Mouse (Mus musculus) thymus, postnatal 10 days (tissue): ENCODE results near the gene Zfand2a.

ENCODE experiments used
- DNase-seq, 2 experiments: peaks; one replicate each; pipeline ENCODE4 v3.0.0; 2021; ENCODE audit warnings: low spot score in 2 of 2

Gene Zfand2a

DNA sequence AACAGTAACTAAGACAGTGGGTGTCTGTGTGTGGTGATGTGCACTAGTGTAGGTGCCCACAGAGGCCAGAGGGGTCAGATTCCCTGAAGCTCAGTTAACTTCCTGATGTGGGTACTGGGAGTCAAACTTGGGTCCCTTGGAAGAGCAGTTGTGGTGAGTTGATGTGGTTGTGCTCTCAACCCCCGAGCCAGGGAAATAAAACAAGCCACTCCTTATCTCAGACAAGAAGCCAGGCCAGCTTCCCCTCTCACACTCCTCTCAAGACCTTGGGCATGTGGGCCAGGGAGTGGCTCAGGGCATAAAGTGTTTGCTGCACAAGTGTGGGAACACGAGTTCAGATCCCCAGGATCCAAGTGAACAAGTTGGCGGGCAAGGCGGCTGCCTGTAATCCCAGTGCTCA, 17.5 kb downstream of the Zfand2a start:
- DNase-seq: no peak

DNA sequence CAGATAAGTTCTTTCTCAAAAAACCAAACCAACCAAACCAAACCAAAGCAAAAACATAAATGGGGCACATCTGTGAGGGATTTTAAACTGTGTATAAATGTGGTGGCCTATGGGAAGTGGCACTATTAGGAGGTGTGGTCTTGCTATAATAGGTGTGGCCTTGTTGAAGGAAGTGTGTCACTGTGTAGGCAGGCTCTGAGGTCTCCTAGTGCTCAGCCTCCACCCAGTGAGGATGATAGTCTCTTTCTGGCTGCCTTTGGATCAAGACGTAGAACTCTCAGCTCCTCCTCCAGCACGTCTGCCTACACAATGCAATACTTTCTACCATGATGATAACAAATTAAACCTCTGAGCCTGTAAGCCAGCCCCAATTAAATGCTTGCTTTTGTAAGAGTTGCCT, 18.0 kb downstream of the Zfand2a start:
- no peak for DNase-seq

DNA sequence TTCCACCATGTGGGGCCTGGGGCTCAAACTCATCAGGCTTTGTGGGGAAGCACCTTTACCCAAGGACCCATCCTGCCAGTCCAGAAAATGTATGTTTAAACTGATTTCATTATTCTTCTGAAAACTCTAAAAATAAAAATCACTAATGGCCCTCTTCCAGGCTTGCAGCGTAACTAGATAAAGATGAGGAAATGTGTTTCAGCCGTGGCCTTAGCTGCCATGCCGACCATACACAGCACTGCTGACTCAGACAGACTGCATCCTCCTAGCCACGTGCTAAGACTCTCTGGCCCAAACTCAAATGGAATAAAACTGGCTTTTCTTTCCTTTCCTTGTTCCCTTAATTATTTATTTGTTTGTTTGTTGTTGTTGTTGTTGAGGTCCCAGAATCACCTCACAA, 19.5 kb downstream of the Zfand2a start:
- DNase-seq: no peak

DNA sequence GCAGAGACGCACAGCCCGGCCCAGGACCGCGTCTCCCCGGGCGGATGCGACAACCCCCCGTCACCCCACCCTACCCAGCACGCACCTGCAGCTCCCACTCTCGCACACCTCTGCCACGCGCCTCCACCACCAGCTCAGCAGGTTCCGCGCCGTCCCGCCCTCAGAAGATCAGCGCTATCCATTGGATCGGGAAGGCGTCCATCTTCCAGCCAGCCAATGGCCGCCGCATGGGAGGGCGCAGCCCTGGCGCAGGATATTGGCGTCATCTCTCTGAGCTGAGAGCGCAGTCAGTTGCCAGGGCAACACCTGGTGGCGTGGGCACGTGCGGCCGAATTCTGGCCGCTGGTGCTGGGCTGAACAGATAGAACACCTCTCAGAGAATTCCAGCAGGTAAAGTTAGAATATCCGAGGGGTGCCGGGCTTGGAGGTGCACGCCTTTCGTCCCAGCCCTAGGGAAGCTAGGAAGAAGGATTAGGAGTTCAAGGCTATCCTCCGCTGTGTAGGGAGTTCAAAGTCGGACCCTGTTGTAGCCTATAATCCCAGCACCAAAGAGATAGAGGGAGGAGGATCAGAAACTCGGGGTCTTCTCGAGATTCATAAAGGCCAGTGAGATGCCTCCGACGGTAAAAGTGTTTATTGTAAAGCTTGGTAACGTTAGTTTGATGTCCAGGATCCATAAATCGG, 23.8 kb downstream of the Zfand2a start, which contains the start of gene 3110082I17Rik:
TSS of gene 3110082I17Rik (minus strand) at position 144 of the 684 bp plus-strand sequence.
- peak; percentile 96 to 97 for DNase-seq

DNA sequence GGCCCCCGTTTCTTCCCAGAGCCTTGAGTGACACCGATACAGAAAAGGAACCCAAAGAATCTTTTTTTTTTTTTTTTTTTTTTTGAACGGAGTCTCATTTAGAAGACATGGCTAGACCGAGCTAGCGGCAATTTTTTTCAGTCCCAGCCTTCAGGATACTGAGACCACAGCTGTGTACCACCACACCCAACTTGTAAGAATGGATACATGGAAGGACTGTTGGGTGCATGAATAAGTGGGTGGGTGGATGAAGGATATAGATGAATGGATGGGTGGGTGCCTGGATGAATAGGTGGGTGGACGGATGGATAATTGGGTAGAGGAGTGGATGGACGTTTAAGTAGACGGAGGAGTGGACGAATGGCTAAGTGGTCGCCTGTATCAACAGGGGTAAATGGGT, 24.4 kb downstream of the Zfand2a start:
- DNase-seq: no peak

DNA sequence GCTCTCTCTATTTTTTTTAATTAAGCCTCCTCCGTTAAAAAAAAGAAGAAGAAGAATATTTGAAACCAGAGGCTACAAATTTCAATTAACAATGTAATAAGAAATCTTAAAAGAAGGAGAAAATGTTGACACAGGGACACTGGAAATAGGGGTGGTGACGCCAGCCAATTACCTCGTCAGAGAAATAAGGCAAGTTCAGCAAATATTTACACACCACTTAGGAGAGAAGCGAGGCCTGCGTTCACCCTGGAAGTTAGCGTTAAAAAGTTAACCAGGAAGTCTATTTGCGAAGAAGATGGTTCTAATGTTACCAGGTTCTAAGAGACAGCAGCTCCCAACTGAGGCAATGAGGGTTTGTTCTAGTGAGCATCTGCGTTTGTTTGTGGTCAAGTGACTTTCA, 27.1 kb downstream of the Zfand2a start:
- DNase-seq: no peak

DNA sequence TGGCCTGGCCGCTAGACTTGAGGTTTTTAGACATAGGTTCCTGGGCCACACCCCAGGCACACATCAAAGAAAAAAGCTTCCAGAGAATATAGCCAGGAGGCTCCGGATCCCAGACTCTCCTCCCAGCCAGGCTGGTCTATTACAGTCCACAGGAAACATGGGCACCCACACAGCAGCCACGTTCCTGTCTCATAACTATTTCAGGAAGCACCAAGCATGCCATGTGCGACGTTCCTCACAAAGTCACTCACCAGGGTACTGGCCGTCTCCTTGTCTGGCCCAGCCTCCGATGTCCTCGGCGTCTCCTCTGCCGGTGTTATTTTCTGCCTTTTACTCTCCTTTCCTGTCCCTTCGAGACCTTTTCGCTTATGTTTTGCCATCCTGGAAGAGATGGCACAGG, 29.2 kb downstream of the Zfand2a start:
- no peak for DNase-seq

DNA sequence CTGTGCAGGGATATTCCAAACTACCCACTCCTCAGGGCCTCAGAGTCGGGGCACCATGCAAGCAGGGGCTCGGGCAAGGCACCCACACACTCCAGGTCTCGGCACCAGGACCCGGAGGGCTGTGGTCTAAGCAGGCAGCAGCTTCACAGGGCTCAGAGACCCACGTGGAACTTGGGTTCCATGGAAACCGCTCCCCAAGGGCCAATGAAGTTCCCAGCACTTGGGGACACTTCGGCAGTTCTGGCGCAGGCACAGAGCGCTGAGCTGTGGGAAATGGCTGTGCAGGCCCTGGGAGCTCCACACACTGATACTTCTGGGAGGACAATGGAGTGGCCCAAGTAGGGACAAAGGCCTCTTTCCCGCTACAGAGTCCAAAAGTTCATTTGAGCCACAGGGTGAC, 31.3 kb downstream of the Zfand2a start:
- DNase-seq: no peak

DNA sequence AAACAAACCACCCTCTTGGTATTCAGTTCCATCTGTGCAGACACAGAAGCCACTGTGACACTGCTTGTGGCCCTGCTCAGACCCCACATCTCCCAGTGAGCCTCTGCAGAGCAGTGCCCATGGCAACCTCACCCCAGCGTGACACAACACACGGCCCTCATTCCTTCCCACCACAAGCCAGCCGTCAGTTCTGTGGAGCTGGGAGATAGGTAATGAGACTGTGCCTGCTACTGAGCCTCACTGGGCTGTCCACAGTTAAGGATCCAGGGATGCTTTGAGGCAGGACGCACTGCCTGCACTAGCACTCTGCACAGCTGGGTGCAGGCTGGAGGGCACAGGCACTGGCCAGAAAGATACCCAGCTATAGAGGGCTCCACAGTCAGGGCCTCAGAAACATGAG, 34.4 kb downstream of the Zfand2a start:
- no peak for DNase-seq

DNA sequence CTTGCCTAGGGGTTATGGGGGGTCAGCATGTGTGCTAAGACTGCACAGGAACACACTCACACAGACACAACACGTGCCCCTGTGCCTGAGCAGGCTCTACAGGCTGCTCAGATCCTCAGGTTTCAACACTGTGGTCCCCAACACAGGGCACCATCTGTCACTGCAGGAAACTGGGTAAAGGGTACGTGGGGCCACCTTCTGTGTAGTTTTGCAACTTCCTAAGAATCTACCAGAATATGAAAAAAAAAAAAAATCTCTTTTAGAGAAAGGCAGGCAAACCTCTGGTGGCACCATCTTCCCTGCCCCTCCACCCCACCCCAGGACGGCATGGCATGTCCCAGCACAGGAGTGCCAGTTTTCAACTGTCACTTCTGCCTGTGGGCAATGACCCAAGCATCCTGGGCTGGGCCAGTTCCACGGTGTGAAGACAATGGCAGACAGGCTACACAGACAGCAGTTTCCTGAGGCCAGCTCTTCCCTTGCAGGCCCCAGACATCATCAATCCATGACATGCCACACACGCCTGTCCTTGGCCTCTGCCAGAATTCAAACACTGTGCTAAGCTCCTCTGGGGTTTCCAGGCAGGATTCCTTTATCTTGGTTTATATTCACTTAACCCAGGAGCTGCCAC, 35.1 kb downstream of the Zfand2a start:
- DNase-seq: peak; percentile 55 to 62

DNA sequence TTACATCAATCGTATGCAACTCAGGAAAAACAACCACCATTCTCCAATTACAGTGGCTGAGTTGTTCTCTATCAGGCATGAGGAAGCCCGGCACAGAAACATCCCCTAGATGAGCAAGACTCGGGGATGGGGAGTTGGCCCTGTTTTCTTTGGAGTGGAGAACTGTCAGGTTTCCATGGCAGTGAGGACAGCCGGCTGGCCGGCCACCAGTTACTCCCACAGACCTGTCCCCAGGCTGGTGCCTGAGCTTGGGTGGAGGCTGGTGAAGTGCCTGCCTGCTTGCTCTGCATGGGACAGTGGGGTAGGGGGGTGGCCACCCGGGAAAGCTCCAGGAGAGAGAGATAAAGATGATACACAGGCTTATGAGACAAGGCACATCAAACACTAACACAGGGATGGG, 36.3 kb downstream of the Zfand2a start:
- no peak for DNase-seq

DNA sequence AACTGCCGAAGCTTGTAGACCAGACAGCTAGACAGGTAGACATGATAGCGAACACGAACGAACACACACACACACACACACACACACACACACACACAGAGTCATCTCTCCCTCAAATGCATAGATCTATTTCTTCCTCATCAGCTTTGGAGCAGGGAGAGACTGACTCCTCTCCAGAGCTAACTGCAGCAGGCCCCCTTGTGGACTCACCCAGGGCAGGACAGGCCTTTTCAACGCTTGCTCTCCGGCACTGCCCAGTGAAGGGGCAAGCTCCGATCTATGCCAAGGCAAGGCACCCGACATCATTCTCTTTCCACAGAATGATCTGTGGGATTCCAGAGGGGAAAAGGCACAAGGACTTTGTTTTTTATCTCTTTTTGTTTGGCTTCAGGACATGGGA, 39.1 kb downstream of the Zfand2a start:
- no peak for DNase-seq

DNA sequence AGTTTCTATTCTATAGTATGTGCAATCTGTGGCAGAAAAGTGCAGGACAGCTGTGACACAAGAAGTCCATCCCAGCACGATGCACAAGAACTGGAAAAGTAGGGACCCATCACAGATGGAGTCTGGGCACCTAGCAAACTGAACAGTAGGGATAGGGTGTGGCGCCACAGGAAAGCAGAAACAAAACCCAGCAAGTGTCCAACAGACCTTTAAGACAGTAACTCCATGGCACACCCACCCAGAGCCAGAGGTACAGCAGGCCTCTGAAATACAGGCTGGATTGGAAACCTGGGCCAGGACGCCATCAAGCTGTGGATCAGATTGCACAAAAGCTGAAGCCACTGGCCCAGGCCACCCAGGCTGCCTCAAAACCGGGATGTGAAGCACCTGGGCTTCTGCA, 41.4 kb downstream of the Zfand2a start:
- DNase-seq: no peak

DNA sequence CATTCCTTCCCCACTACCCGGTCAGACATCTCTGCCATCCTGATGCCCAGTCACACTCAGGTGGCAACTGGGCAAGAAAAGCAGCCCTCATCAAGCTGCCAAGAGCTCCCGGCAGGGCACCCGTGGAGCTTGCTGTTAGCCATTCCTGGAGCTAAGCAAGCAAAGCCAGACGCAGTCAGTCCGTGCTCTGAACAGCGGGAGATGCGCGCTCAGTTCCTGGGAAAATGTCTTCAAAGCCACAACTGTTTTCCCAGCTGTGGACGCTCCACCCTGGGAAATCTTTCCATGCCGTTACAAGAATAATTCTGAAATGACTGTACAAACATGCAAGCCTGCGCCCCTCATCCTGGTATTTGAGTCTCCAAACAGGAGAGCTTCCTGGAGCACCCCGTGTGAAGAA, 41.9 kb downstream of the Zfand2a start:
- DNase-seq: no peak

DNA sequence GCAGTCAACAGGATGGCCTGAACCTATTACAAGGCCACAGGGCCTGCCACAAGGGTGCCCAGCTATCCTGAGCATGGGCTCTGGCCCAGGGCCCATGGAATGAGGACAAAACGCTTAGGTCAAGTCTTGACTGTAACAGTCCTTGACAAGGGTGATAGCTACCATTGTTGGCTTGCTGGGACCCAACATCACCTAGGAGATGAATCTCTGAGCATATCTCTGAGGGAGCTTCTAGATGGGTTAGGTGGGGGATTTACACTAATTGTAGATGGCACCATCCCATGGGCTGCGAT, 42.7 kb downstream of the Zfand2a start:
- DNase-seq: no peak

DNA sequence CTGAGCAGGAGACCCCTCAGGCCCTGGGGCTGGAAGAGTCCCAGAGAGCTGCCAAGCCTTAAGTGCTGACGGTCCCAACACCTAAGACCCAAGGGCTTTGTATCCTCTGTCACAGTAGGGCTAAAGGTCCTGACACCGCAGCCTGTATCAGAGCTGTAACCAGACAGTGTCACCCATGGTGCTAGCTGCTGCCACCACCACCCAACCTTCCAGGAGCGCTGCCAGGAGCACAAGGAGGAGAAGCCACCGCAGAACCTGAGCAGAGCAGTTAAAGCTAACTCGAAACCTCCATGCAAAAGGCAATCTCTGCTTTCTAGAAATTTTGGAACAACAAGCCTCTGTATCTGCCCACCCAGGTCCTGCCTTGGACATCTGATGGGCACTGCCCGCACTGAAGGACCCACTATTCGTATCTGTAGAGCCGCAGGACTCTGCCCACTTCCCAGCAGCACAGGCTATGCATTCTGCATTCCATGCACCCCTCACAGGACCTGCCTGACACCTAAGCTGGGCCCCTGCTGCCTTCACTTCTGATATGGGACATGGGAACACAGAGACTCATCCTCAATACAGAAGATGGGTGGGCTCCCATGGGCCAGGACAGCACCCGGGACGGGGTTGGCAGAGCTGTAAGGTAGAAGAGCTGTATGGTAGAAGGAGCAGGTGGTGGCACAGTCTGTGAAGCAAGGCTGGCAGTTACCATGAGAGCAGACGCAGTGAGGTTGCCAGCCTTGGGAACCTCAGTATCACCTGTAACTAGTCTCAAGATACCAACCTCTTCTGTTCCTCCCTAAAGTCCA, 43.2 kb downstream of the Zfand2a start:
- DNase-seq: no peak

DNA sequence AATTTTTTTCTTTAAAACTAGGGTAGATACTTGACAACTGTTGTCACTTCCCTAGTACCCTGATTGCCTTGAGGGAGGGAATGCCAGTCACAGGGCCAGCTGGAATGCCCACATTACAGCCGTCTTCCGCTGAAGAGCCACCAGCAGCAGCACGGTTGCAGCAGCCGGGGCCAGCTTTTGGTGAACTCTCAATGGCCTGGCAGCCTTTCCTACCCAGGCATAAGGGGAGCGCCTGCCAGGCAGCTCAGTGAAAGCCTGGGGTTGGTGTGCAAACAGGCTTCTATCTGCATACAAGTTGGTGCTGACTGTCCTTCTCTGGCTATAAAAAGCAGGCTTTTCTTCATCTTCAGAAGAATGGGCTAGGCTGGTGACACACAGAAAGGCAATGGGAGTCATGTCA, 43.9 kb downstream of the Zfand2a start:
- no peak for DNase-seq

DNA sequence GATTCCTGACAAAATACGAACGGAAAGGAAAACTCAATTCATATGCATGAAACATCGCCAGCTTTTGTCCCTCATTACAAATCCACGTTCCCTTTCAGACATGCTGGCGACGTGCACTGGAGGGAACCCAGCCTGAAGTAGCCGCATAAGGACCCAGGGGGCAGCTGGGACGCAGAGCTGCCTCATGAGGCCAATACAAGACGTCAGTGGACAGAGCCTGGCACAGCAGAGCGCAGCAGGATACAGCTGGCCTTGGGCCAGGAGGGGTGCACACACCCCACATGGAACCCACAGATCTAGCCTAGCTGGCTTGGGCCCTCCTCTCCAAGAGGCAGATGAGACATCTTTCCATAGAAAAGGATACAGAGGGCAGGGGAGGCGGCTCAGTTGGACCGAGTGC, 45.9 kb downstream of the Zfand2a start:
- no peak for DNase-seq

DNA sequence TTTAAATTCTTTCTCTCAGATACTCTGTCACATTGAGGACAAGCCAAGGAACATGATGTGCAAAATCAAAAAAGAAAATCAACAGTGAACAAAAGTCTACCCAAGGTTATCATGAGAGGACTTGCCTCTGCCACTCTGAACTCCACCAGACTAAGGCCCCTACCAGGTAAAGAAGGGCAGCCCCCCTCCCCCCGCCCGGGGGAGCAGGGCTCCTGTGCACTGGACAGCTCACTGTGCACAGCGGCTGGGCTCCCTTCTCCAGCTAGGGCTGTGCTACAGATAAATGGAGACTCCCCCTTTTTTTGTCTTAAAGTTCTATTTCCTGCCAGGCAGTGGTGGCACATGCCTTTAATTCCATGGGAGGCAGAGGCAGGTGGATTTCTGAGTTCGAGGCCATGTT, 46.6 kb downstream of the Zfand2a start:
- DNase-seq: no peak

DNA sequence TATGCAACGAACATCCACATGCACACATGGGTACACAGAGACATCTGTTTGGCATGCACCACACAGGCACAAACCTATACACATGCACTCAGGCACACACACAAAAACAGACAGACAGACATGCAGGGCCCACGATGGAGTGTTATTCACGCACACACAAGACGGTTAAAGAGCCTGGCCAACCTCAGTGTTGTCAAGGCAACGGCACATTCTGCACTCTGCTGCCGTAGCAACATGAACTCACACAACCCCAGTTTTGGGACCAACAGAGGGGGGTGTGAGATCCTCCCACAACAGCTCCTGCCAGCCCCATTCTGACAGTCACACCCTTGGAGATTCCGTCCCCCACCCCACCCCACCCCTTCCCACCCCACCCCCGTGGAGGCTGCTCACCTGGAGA, 49.4 kb downstream of the Zfand2a start:
- no peak for DNase-seq

DNA sequence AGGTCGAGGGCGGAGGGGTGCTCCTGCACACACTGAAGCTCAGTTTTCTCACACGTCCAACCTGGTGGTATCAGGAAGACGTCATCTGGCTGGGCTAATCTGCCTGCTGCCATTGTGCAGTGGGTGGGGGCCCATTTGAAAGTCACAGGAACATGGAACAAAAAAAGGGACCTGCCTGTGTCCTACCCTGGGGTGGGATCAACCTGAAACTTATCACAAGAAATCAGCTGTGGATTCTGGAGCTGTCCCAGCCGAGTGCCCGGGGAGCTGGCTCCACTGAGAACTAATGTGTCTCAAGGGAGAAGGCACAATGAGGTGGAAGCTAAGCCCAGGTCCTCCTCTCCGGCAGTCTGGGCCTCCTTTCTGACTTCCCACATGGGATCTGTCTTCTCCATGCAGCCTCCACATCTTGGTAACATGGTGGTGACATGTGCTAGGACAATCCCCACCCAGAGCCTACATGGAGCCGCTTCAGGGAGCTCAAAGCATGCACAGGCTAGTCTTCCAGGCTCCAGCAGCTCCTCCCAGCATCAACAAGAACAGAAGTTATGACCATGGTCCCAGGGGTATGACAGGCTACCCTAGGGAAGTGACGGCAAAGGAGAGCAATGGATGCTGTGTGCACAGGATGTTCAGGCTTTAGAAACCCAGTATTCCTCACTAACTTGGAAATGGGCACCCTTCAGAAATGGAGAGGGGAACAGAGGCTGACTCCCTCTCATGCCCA, 50.3 kb downstream of the Zfand2a start:
- no peak for DNase-seq

DNA sequence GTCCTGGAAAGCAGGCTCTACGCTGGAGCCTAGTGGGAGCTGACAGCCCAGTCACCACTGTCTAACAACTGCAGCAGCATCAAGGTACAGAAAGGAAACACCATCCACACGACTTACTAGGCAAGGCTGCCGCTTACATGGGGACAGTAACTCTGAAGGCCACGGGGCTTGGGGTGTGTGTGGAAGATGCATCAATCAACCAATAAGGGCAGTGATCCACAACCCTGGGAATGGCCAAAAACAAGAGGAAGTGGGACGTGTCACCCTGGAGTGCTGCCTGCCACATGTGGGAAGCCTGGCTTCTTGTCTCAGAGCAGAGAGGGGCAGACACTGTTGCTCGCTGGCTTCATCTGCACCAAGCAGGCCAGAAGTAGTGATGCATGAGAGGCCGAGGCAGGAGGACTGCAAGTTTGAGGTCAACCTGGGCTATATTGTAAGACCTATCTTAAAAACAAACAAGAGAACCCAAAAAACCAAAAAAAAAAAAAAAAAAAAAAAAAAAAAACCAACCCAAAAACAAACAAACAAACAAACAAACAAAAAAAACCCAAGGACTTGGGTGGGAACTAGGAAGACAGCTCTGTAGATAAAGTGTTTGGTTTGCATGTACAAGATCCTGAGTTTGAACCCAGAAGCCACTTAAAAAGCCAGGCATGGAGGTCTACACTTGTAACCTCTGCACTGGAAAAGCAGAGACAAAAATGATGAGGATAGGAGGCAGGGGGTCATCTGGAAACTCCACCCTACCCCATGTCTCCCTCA, 51.4 kb downstream of the Zfand2a start:
- DNase-seq: no peak
